Mouse (Mus musculus): ENCODE data around the gene Cntn5.

The Cntn5 gene

DNA sequence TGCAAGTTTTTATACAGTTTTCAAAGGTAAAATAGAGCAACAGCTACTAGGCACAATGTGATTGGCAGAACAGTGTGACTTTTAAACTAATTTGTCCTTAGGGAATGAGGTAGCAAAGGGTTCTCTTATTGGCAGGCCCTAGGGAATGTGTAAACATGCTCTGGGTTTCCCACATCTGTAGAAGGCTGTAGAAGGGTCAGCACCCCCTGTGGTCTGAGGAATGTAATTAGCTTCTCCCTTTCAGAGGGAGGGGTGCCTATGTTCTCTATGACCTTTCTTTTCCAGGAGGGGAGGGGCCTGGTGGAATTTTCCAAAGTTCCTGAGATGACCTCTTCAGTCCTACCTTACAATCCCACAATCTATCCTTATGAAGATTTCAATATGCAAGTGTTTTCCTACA, 673.6 kb downstream of the Cntn5 start:
- DNase-seq (ENCODE audit: low spot score in 2 of 2): no peak

DNA sequence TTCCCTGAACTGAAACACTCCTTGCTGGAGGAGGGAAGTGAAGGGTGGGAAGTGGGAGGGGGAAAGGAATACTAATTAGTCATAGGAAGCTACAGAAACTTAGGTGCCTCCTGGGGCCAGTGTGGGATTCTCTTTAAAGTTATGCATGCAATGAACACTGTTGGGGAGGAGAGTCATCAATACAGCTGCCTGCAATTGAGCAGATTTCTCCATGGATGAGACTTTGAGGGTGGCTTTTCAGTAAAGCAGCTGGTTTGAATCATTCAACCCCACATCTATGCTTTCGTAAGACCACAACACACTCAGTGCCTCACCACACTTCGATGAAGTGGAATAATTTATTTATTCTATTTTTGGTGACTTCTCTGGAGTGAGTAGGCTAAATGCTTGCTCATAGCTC, 674.9 kb downstream of the Cntn5 start:
- no peak for DNase-seq (ENCODE audit: low spot score in 2 of 2)

DNA sequence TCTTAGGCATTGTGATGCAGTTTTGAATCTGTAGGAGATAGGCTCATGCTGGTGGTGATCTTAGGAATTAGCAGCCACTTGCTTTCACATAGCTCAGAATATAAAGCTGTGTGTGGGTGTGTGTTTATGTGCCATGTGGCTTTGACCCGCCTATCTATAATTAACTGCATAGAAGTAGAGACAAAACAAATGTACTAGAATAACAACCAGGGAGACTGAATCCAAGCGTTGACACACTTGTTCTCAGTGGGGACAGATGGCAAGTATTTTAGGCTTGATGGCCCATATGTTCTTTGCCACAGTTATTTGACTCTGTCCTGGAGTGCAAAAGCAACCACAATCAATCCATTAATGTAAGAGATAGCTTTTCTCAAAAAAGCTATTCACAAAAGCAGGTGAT, 678.6 kb downstream of the Cntn5 start:
- DNase-seq (ENCODE audit: low spot score in 2 of 2): no peak

DNA sequence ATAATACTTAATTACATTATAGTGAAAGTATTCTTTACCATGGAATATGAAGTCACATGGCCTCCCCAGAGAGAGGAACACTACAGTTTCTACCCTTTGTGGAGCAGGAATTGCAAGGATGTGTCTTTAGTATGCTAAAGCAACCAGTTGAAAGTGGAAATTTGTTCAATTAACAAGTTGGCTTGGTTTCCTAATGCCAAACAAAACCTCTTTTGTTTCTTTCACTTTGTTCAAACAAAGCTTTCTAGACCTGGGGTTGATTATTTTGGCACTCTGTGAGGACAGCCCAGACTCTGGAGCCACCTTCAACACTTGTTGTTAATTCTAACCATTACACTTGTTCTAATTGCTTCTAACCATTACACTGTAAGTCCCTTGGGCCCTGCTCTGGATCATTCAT, 718.5 kb downstream of the Cntn5 start:
- DNase-seq (ENCODE audit: low spot score in 2 of 2): no peak

DNA sequence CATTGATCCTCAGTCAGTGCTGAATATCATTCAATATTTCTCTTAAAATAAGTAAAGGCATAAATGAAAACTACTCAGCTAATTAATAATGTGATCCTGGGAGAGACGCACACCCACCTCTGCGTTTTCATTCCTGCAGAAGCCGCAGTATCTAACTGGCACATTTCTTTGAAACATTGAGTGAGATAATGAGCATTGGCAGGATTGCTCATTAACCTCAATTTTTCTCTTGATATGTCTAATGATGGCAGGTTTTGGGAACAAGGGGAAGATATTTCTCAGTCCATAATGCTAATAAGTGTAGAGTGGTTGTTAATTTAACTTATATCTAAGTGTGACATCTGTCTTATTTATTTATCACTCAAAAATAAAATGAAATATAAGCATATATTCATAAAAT, 734.0 kb downstream of the Cntn5 start:
- DNase-seq (ENCODE audit: low spot score in 2 of 2): no peak

DNA sequence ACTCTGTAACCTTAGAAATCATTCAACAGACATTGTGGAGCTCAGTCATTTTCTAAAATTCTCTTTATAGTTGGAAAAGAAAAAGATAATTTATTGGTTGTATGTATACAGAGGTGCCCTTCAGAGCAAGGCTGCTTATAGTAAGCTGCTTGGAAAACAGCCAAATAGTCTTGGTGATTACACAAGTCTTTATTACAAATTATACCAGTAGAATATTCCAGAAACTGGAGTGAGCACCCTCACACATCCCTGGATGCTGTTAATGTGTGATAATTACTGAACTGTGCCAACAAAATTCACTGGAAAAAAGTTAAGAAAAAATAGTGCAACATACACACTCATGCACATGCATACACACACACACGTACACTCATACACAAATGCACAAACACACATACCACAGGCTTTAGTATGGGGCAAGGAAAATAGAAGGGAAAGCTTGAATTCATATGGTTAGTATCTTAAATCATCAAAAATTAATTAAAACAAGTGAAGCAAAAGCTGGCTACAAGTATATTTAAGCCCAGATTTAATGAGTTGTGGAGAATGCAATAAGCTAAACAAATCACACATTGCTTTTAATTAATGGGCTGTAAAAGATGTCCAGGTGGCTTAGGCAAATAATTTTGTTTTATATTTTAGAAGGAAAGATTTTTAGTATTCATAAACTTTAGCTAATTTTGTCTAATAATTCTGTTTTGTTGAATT, 783.1 kb downstream of the Cntn5 start:
- no peak for DNase-seq (ENCODE audit: low spot score in 2 of 2)

DNA sequence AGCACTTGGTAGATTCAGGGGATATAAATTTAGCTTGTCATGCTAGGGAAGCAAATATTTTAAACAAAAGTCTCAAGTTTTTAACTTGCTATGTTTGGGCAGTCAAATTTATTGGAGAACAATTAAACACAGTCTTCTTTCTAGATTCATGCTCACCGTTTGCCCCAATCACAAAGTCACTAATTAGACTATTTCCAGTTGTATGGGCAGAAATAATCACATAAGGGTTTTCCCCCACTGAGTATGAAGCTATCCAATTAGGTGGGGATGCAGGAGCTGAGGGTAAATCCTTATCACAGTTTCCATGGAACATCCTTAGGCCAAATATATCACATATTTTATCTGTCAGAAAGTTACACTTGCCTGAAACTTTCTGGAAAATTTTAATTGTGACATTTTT, 788.0 kb downstream of the Cntn5 start:
- no peak for DNase-seq (ENCODE audit: low spot score in 2 of 2)

DNA sequence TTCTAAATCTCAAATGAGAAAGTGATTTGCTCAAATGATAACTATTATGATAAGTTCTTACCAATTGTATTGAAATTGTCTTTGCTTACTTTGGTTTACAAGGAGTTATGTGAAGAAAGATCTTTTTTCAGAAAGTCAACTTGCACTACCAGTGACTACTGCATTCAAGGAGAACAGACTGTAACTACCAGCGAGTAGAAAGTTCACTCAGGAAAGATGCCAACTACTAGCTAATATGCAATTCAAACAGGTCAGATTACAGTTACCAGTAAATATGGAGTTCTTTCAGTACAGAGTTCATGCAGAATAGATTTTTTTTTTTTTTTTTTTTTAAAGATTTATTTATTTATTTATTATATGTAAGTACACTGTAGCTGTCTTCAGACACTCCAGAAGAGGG, 795.4 kb downstream of the Cntn5 start:
- DNase-seq (ENCODE audit: low spot score in 2 of 2): no peak

DNA sequence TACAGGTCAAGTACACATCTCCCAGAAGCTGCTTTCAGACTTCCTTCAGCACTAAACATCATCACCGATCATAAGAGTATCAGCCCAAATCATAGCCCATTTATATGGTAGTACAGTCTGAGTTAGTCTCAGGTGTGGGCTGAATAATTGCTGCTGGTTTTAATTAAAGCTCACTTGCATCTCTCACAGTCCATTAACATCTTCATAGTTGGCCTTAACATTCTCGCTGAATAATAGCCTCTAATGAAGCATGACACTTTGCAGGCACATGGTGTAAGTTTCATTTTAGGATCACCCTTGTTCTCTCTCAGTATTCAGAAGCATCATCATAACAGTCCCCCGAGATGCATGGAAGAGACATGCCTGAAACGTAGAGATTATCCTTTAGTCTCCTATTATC, 796.7 kb downstream of the Cntn5 start:
- DNase-seq (ENCODE audit: low spot score in 2 of 2): no peak

DNA sequence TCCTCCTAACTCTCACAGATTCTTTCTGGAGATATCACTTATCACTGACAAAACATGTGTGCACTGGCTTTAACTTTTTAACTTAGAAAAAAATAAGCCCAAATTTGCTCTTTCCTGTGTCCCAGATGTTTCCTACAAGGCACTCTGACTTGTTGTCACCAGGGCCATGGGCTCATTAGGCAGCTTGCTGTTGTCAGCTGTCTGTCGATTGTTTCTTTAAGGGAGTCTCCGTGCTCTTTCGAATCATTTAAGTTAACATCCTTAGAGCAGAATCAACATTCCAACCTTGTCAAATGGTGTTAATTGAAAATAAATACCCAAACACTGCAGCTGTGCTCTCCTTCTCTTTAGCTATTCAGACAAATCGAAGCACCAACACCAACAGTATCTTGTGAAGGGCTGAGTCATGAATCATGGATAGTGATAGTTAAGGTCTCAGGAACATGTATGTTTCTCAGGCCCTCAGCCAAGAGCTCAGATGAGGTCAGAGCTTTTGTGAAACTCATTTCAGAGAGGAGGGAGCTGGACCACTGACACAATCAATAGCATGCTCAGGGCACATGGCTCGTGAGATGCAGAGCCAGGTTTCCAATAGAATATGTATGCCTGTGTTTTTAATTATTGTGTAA, 802.6 kb downstream of the Cntn5 start:
- DNase-seq (ENCODE audit: low spot score in 2 of 2): no peak

DNA sequence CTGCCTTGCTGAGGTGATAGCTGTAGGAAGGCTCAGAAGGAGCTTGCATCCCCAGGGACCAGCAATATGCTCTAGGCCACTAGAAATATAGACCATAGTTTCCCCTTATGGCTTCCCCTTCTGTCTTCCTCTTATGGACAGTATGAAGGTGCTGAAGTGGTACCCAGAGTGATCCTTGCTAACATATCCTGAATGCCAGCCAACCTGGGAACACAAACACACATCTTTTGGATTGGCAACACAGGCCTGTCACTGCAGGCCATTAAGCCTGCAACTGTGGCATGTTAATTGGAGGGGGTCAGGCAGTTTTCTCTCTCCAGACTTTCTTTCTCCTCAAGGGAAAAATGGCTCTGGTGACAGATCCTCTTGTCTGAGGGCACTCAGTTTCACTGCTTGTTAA, 828.3 kb downstream of the Cntn5 start:
- no peak for DNase-seq (ENCODE audit: low spot score in 2 of 2)

DNA sequence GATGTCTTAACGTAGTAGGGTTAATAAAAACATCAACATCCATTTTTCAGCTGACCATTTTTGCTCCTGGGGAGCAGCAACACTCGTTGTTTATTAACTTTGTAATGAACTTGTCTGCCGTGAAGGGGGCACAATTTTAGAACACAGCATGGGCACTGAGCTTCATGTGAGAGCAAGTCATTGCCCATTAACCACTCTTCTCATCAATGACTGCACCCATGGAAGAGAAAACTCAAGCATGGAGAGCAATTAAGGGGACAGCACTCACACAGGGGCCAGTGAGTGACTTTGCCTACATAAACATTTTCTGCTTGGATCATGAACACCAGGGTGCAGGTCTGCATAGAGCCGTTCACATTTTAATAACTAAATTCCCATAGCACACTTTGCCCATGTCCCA, 831.2 kb downstream of the Cntn5 start:
- no peak for DNase-seq (ENCODE audit: low spot score in 2 of 2)

DNA sequence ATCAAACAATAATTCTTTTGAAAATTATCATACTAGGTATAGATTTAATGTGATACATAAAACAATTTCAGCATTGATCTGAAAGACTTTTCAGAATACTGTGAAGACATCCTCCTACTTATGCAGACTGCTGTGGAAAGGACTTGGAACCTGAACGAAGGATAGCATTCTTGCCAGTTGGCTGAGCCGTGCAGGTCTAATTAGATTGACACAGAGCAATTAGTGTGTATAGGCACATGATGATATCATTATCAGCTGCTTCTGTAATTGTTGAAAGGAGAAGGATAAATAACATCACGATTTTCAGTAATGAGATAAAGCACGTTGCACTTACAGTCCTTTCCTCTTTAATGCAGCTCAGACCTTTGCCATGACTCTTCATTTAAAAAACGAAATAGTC, 831.7 kb downstream of the Cntn5 start:
- DNase-seq (ENCODE audit: low spot score in 2 of 2): no peak

DNA sequence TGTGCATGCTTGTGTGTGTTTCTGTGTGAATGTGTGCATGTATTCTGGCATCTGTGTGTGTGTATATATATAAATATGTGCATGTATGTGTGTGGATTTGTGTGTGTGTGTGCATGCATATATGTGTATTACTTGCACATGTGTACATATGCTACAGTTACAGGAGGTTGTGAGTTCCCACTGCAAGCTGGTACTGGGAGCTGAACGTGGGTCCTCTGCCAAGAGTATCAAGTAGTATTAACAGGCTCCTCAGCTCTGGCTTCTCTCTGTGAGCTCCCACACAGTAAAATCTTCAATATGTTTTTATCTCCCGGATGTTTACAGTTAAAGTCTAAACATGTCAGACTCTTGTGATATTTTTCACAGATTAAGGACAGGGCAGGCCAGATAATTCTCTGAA, 833.3 kb downstream of the Cntn5 start:
- DNase-seq (ENCODE audit: low spot score in 2 of 2): no peak

DNA sequence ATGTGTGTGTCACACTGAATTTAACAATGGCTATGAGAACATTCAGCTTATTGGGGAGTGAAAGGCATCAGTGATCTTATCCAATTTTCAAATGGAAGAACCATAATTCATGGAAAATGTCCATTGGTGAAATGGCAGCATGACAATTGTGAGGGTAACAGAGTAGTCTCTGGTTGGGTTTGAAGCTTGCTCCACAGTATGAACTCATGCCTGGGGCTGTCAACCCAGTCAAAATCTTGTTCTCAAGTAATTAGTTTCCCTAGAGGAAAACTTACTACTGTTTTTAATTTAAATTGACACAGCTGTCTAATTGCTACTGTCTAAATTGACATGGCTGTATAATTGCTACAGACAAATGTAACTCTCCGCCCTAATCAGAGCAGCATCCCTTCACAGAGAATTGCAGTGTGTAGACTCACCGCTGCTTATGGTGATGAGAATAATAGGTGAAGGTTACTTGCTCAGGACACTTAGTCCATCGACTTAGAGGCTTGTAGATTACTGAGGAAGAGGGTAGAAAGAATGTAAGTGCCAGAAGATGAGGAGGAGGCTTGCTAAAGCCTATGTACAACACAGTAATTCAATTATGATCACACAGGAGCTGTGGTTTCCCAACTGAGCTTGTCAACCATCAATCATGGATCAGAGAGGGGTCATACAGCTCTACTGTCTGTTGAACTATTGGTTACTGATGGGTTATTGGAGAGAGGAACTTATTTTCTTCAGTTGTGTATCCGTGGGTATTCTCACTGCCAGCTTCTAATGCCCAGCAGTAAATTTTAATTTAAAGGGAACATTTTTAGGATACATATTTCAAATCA, 859.4 kb downstream of the Cntn5 start:
- DNase-seq (ENCODE audit: low spot score in 2 of 2): no peak

DNA sequence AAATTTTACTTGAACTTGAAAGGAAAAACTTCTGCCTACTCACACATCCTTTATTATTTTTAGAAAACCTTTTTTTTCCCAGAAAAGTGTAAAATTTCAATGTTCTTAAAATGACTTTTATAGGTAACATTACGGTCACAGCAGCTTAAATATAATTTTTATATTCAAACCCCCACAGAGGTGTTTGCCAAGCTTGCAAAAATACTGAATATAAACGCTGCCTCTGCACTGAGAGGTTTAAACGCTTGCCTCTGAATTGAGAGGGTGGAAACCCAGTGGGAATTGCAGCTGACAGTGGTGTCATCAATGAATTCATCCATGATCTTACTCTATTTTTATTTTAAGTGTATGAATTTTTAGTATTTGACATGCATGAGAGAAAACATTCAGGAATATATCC, 861.6 kb downstream of the Cntn5 start:
- DNase-seq (ENCODE audit: low spot score in 2 of 2): no peak

DNA sequence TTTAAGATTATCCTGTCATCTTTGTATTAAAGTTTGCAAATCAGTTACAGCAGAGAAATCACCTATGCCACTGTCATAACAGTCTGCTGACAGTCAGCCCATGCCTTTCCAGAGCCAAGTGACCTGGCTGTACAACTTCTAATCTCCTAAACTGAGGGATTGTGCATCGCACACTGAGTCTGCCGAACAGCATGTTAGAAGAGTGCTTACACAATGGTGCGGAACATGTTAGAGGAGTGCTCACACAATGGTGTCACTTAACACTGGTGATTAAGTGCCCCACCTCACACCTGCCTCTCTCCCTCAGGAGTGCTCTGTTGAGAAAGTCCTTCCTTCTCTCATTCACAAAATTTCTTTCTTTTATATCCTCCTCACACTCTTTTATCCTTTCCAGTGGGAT, 889.4 kb downstream of the Cntn5 start:
- DNase-seq (ENCODE audit: low spot score in 2 of 2): no peak

DNA sequence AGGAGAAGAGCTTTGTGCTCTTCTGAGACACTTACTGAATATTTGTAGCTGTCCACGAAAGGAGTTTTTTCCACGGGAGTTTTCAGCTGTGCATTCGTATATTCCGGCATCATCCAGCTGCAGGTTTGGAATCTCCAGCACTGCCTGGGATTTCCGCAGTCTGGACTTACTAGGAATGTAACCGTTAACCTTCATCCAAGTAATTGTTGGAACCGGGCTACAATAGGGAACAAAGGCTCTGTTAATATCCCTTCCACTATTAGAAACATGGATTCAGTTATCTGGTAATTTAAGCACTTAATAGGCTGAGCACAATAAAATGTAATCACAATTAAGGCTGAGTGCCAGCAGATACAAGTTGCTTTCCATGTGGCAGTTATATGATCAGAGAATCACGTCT, 920.5 kb downstream of the Cntn5 start:
- no peak for DNase-seq (ENCODE audit: low spot score in 2 of 2)

DNA sequence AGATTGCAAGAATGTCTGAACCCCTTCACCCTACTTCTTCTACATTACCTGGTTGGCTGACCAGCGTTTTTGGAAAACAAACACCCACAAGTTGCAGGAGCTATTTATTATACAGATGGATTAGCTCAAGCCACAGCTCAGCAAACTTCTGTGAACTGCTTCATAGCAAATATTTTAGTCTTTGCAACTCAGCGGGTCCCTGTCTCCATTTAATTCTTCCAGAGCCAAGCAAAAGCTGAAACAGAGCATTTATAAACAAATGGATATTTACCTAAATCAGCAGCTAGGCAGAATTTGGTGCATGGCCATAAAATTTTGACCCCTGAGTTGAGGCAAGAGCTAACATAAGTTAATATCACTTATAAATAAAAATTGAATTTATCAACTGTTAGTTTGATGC, 921.4 kb downstream of the Cntn5 start:
- DNase-seq (ENCODE audit: low spot score in 2 of 2): no peak

DNA sequence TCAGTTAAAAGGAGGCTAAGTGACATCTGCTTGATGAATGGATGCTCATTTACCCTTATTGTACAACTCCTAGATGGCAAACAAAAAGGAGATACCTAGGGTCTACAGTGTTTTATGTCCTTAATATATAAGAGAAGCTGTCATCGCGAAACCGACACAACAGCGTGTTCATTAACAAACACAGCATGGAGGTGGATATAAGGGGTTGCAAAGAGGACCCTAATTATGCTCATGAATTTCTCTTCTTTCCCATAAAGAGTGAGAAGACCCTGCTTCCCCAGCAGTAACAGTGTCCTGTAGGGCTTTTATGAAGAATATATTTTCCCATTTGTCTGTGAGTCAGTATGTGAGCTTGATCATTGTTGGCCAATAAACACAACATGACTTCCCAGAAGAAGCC, 939.2 kb downstream of the Cntn5 start:
- no peak for DNase-seq (ENCODE audit: low spot score in 2 of 2)

DNA sequence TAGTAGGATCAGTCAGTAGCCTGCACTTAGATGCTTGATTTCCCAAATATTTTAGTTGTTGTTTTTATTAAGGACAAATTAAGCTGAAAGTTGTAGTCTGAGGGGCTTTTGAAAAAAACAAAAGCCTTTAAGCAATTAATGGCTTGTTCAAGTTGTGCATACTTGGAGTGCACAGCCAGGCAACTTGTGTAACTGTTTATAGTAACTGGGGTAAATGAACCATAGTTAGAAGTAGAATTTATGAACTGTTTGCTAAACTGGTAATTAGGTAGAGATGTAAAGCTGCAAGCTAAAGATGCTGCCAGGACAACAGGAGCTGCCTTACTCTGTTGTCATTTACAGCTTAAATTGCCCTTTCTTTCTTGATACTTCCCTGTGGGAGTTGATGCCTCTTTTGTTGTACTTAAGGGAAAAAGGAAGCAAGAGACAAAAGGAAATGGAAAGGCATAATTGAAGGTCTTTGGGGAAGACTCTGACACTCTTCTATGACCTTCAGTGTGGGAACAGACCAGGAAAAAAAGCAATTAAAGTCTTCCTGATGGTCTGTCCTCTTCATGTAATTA, 943.9 kb downstream of the Cntn5 start:
- no peak for DNase-seq (ENCODE audit: low spot score in 2 of 2)

DNA sequence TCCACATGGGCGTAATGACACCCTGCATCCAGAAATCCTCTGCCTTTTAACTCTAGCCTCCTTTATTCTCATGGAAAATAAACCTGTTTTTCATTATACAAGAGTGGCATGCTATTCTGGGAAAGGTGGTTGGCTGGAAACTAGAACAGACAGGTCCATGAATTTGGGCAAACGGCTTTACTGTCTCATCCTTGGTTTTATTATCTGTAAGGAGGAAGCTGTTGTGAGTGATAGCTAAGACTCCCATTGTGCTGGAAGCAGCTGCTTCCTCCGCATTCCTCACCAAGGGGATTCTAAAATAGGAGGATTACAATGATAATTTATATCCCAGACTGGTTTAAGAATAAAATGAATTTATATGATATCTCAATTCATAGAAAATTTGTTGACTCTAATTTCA, 955.2 kb downstream of the Cntn5 start:
- DNase-seq (ENCODE audit: low spot score in 2 of 2): no peak

DNA sequence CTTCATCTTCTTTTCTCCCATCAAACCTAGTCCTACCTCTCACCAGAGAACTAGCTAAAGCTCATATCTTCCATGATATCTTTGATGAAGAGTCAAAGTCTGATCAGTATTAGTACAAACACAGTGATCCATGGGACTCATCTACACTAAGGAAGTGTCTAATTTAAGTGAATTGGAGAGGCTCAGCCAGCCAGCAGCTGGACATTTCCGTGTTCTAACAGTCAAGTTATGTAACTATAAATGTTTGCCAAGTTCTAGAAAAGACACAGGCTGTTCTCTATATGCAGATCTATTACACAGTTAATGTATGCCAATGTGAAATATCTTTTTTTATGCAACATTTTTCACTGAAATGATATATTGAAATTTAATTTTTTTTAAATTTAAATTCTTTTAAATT, 959.7 kb downstream of the Cntn5 start:
- DNase-seq (ENCODE audit: low spot score in 2 of 2): no peak
